Mouse (Mus musculus) ES-E14 (cell line): ENCODE data around the gene Grid2. TPM values are rescaled to one million over a fixed set of nuclear protein-coding genes. Genes with fewer than 3 reads are reported as not detected.

Experiments
- DNase-seq: peaks from one replicate; pipeline ENCODE4 v3.0.0-alpha.2; 2013; ENCODE audit warnings: low read depth, low spot score
- H3K27ac ChIP-seq: 2 replicates; pipeline ENCODE4 v1.5.1; 2012; ENCODE audit warnings: low read depth, mild to moderate bottlenecking, low read length, moderate library complexity, mixed read lengths; ENCODE audit not compliant: poor library complexity, insufficient read depth, severe bottlenecking
- H3K36me3 ChIP-seq: 2 replicates; pipeline ENCODE4 v1.6.1; 2012; ENCODE audit warnings: mild to moderate bottlenecking, low read length, moderate library complexity, mixed read lengths; ENCODE audit not compliant: control insufficient read depth, poor library complexity, insufficient read depth, severe bottlenecking
- H3K4me1 ChIP-seq, 2 experiments: fragments of 150-350 bp in 1 of 2; sonication (generic) in 1 of 2; 2 replicates each; pipeline ENCODE4 v1.6.1; 2012; ENCODE audit warnings: low read length in 2 of 2, mild to moderate bottlenecking in 1 of 2, mixed read lengths in 1 of 2; ENCODE audit not compliant: control insufficient read depth in 2 of 2, insufficient read depth in 2 of 2, poor library complexity in 1 of 2
- H3K4me3 ChIP-seq, 2 experiments: fragments of 150-350 bp in 1 of 2; sonication (generic) in 1 of 2; 2 replicates each; pipeline ENCODE4 v1.5.1; 2012; ENCODE audit warnings: low read length in 2 of 2, low read depth in 1 of 2, mild to moderate bottlenecking in 1 of 2, mixed read lengths in 1 of 2; ENCODE audit not compliant: insufficient read depth in 1 of 2, poor library complexity in 1 of 2, severe bottlenecking in 1 of 2
- H3K9ac ChIP-seq: 2 replicates; pipeline ENCODE4 v1.6.1; 2012; ENCODE audit warnings: low read depth, mild to moderate bottlenecking, low read length, mixed read lengths; ENCODE audit not compliant: poor library complexity, insufficient read depth, severe bottlenecking
- H3K9me3 ChIP-seq: fragments of 150-350 bp; sonication (generic); 2 replicates; pipeline ENCODE4 v1.6.1; 2012; ENCODE audit warnings: low read depth, mild to moderate bottlenecking, low read length; ENCODE audit not compliant: control insufficient read depth, insufficient read depth
- CHD2 ChIP-seq: IDR thresholded peaks from 2 replicates; pipeline ENCODE4 v1.6.1; 2014; ENCODE audit warnings: mild to moderate bottlenecking, low read depth, low read length, inconsistent platforms
- HCFC1 ChIP-seq: IDR thresholded peaks from 2 replicates; pipeline ENCODE4 v1.6.1; 2012; ENCODE audit warnings: low read length, inconsistent platforms, borderline replicate concordance; ENCODE audit not compliant: insufficient read depth
- MAFK ChIP-seq: IDR thresholded peaks from 2 replicates; pipeline ENCODE4 v1.6.1; 2014; ENCODE audit warnings: mild to moderate bottlenecking, low read depth, low read length, inconsistent platforms; ENCODE audit not compliant: insufficient read depth
- ZC3H11A ChIP-seq: IDR thresholded peaks from 2 replicates; pipeline ENCODE4 v1.6.1; 2012; ENCODE audit warnings: low read depth, mild to moderate bottlenecking, inconsistent platforms, low read length, borderline replicate concordance
- ZNF384 ChIP-seq: IDR thresholded peaks from 2 replicates; pipeline ENCODE4 v1.6.1; 2012; ENCODE audit warnings: low read depth, low read length, inconsistent platforms
- in situ Hi-C, 2 experiments: fragments of 600-800 bp; cut with MboI; formaldehyde crosslinking; loops; one replicate each; pipeline ENCODE4 v1.15.1; 2025; ENCODE audit warnings: low sequenced_read_pairs in 2 of 2, inconsistent platforms in 1 of 2; ENCODE audit not compliant: unreplicated experiment in 2 of 2
- total RNA-seq: library from RNA; depleted of rRNA; stranded (reverse); fragments of 300-350 nt; gene quantifications from 2 replicates; pipeline ENCODE4 v1.2.3, GENCODE M21; 2012

Gene Grid2
- total RNA-seq, 1 experiment: 0.94 TPM

GRCm38 (mm10) chr6:64678815-64679214 lies 1423.1 kb downstream of the Grid2 start:
- H3K9me3 ChIP-seq: no peaks in the 10 kb centered on the region
- no peak for DNase-seq
- no peak for TF ChIP-seq MAFK
- TF ChIP-seq ZNF384: no peak
- TF ChIP-seq ZC3H11A: no peak
- TF ChIP-seq HCFC1: no peak
- H3K9ac ChIP-seq: no peak overlapping the region
- H3K36me3 ChIP-seq: no peaks in the 10 kb centered on the region
- in situ Hi-C loops: no loop called here
- H3K4me3 ChIP-seq: no peak overlapping the region
- H3K27ac ChIP-seq: no peak overlapping the region
- H3K4me1 ChIP-seq: no peaks in the 10 kb centered on the region

- no peak overlapping the region for H3K4me3 ChIP-seq
- H3K36me3 ChIP-seq: no peaks in the 10 kb centered on the region
- in situ Hi-C loops: no loop called here
- DNase-seq: peak; percentile 80
- H3K4me1 ChIP-seq: no peaks in the 10 kb centered on the region
- no peak overlapping the region for H3K9ac ChIP-seq
- H3K9me3 ChIP-seq: no peaks in the 10 kb centered on the region
- TF ChIP-seq ZNF384: no peak
- TF ChIP-seq ZC3H11A: 0 out of 2 replicates have a peak, but pooled peaks have one; percentile 32
- no peak overlapping the region for H3K27ac ChIP-seq
These were observed 1428.3 kb downstream of the Grid2 start for GRCm38 (mm10) chr6:64683974-64684373.

GRCm38 (mm10) chr6:64684973-64685372 lies 1429.3 kb downstream of the Grid2 start:
- Histone ChIP-seq H3K9me3 (no peaks in the 10 kb centered on the region), H3K9ac (no peak overlapping the region), H3K4me1 (no peaks in the 10 kb centered on the region), H3K27ac (no peak overlapping the region), H3K36me3 (no peaks in the 10 kb centered on the region), H3K4me3 (no peak overlapping the region)
- TF ChIP-seq HCFC1 (no peak), CHD2 (no peak), MAFK (no peak), ZNF384 (no peak), ZC3H11A (peak; percentile 91)
- no peak for DNase-seq
- in situ Hi-C loops: no loop called here

- Histone ChIP-seq H3K4me3 (no peak overlapping the region), H3K4me1 (no peaks in the 10 kb centered on the region), H3K9ac (no peak overlapping the region), H3K36me3 (no peaks in the 10 kb centered on the region), H3K9me3 (no peaks in the 10 kb centered on the region), H3K27ac (no peak overlapping the region)
- DNase-seq: no peak
- in situ Hi-C loops: no loop called here
- TF ChIP-seq ZC3H11A (no peak), HCFC1 (no peak)
These were observed 1432.7 kb downstream of the Grid2 start for GRCm38 (mm10) chr6:64688181-64688944.

- Histone ChIP-seq H3K36me3 (no peaks in the 10 kb centered on the region), H3K4me1 (no peaks in the 10 kb centered on the region), H3K4me3 (no peak overlapping the region), H3K9ac (no peak overlapping the region), H3K27ac (no peak overlapping the region), H3K9me3 (no peaks in the 10 kb centered on the region)
- no peak for DNase-seq
- in situ Hi-C loops: no loop called here
- TF ChIP-seq ZNF384 (no peak), MAFK (no peak), CHD2 (no peak), ZC3H11A (no peak), HCFC1 (no peak)
These were observed 1439.0 kb downstream of the Grid2 start for GRCm38 (mm10) chr6:64694688-64695087.
